Mouse (Mus musculus) neural tube, embryonic 13.5 days (tissue): ENCODE measurements at regions not wholly inside any gene's neighbourhood (a gene's known extent, or its start where the extent isn't known, plus 50 kb on each side); places are given as distances from the start of the nearest gene placed in this dataset.

Source experiments
- ATAC-seq: fragments of 200-750 bp; cut with Nextera tagmentation; 2 replicates; pipeline ENCODE4 v1.8.0; 2017; ENCODE audit warnings: low read depth, mild to moderate bottlenecking, moderate TSS enrichment, moderate library complexity
- H3K27ac ChIP-seq: fragments of 300-500 bp; sonication (generic); replicated peaks from 2 replicates; pipeline ENCODE4 v1.5.1; 2015; ENCODE audit warnings: moderate library complexity, mild to moderate bottlenecking, inconsistent platforms
- H3K27me3 ChIP-seq: fragments of 300-500 bp; sonication (generic); 2 replicates; pipeline ENCODE4 v1.6.1; 2015; ENCODE audit warnings: mild to moderate bottlenecking, inconsistent platforms
- H3K36me3 ChIP-seq: fragments of 300-500 bp; sonication (generic); 2 replicates; pipeline ENCODE4 v1.6.1; 2015; ENCODE audit warnings: mild to moderate bottlenecking, inconsistent platforms
- H3K4me1 ChIP-seq: fragments of 300-500 bp; sonication (generic); replicated peaks from 2 replicates; pipeline ENCODE4 v1.6.1; 2015; ENCODE audit warnings: inconsistent platforms
- H3K4me2 ChIP-seq: fragments of 300-500 bp; sonication (generic); 2 replicates; pipeline ENCODE4 v1.6.1; 2015; ENCODE audit warnings: inconsistent platforms, mild to moderate bottlenecking, moderate library complexity
- H3K4me3 ChIP-seq: fragments of 300-500 bp; sonication (generic); 2 replicates; pipeline ENCODE4 v1.5.1; 2015; ENCODE audit warnings: mild to moderate bottlenecking, inconsistent platforms
- H3K9ac ChIP-seq: fragments of 300-500 bp; sonication (generic); 2 replicates; pipeline ENCODE4 v1.6.1; 2015; ENCODE audit warnings: moderate library complexity, mild to moderate bottlenecking, inconsistent platforms
- H3K9me3 ChIP-seq: fragments of 300-500 bp; sonication (generic); 2 replicates; pipeline ENCODE4 v1.6.1; 2016; ENCODE audit warnings: inconsistent platforms
- WGBS: fragments of 180-500 bp; shearing (Covaris S2); methylation state at CpG from one replicate; pipeline ENCODE4 v1.1.7; 2015; 5-methylcytosine and 5-hydroxymethylcytosine counted together

DNA sequence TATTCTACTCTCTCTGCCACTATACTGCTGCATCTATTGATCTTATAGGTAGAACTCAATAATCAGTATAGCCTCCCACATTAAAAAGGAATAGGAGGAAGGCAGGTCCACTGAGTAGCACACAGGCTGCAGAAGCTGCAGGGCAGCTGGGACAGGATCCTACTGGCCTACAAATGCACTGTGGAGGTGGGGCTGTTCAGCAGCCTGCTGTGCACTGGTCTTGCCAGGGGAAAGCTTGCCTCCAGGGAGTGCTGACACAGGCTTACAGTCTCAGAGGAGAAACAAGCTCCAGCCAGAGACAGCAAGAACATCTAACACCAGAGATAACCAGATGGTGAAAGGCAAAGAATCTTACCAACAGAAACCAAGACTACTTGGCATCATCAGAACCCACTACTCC lies 176.1 kb downstream of the Atp6ap1l start:
- H3K9me3 ChIP-seq, result no peaks in the 10 kb centered on the region
- H3K36me3 ChIP-seq, result no peaks in the 10 kb centered on the region
- no peak overlapping the region for H3K27ac ChIP-seq
- H3K4me1 ChIP-seq, result 0 out of 2 replicates have a peak, but pooled peaks cover under 1% of the 10 kb centered on the region
- no peak overlapping the region for H3K9ac ChIP-seq
- H3K4me3 ChIP-seq, result no peak overlapping the region
- no peaks in the 10 kb centered on the region for H3K27me3 ChIP-seq
- ATAC-seq, result no peak
- H3K4me2 ChIP-seq, result no peak overlapping the region

DNA sequence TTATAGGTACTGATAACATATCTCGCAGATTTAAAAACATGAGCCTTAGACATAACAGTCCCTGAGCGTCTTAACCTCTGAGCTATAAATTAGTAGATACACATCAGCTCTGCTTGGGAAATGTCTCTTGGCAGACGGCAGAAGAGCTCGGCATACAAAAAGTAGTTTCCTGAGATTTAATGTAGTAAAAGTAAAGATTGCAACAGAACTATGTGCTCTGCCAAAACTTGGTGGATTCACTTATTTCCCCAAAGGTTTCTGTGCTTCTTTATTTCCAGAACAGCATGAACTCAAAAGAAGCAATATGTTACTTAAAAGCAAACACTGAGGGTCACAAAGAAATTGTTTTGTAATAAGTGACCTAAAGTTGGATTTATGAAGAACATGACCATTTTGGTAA lies 177.3 kb downstream of the Atp6ap1l start:
- Histone ChIP-seq H3K36me3 (no peaks in the 10 kb centered on the region), H3K9ac (no peak overlapping the region), H3K4me2 (no peak overlapping the region), H3K9me3 (no peaks in the 10 kb centered on the region), H3K27ac (no peak overlapping the region), H3K4me3 (no peak overlapping the region), H3K4me1 (peaks cover 9% of the 10 kb centered on the region; the same call in 1 of the 2 replicates), H3K27me3 (no peaks in the 10 kb centered on the region)
- WGBS, result 74% methylated on average over 4 of the region's 4 CpGs
- no peak for ATAC-seq

DNA sequence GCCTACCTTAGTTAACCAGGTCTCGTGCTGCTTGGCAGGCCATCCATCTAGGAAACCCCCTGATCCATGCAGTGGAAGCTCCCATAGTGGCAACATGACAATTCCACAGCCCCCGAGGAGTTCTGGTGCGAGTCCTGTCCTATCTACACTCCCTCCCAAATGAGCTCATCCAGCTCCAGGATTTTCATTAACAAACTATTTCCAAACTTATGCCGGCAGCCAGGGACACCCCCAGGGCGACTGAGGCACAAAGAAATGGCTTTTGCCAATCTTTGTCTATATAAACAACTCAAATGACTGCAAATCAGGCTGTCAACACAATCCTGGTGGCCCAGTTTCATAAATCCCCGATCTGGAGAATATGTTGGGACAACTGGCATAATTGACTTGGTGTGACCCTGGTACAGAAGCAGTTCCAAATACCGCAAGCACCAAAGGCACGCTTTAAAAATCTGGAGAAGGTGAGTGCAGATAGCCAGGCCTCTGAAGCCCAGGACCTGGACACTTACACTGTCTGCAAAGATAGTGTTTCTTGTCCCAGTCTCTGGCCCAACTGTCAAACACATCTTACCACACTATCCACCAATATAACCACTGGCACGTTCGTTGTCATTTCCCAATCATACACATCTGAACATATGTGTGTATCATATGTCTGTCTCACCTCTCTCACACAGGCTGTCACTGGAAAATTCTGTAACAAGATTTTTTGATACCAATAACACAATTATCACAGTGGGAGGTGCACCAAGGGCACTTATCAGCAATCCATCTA lies 179.9 kb downstream of the Atp6ap1l start:
- Histone ChIP-seq H3K36me3 (no peaks in the 10 kb centered on the region), H3K4me3 (no peak overlapping the region), H3K9me3 (no peaks in the 10 kb centered on the region), H3K27me3 (no peaks in the 10 kb centered on the region), H3K9ac (no peak overlapping the region), H3K4me2 (no peak overlapping the region), H3K4me1 (peaks cover 15% of the 10 kb centered on the region; the same call in 1 of the 2 replicates), H3K27ac (no peak overlapping the region)
- no peak for ATAC-seq
- 87% methylated on average over 10 of the region's 10 CpGs for WGBS

DNA sequence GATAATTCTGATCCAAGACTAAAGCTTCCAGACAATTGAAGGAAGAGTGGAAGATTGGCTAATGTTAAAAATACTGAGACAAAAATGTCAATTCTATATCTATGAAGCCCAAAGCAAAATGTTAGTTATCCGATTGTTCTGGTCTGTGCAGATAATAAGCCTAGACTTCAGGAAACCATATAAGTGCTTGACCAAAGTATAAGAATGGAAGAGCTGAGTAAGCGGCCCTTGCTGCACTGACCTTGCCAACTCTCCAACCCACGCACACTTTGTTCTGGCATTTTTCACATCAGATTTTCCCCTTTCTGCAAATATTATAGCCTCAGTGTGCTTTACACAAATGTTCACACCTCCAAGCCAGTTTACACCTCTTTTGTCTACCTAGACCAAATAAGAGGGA lies 180.6 kb downstream of the Atp6ap1l start:
- ATAC-seq, result no peak
- no peak overlapping the region for H3K9ac ChIP-seq
- H3K36me3 ChIP-seq, result no peaks in the 10 kb centered on the region
- H3K27me3 ChIP-seq, result no peaks in the 10 kb centered on the region
- H3K4me1 ChIP-seq, result peaks cover 15% of the 10 kb centered on the region; the same call in 1 of the 2 replicates
- H3K27ac ChIP-seq, result no peak overlapping the region
- H3K4me3 ChIP-seq, result no peak overlapping the region
- 95% methylated on average over 3 of the region's 3 CpGs for WGBS
- no peak overlapping the region for H3K4me2 ChIP-seq
- H3K9me3 ChIP-seq, result no peaks in the 10 kb centered on the region

DNA sequence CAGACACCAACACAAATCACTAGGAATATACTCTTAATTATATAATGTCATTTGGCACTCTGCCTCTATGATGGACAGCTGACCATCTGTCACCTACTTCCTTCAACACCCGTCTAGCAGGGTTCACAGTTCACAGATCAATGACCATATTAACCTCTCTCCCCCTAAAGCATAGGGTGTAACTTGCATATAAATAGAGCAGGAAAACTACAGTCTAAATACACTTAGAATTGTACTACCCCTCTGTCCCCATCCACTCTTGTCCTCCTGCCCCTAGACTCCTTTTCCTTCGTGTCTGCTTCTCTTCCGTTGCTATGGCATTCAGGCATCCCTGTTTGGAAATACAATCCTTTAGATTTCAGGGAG lies 181.6 kb downstream of the Atp6ap1l start:
- no peaks in the 10 kb centered on the region for H3K36me3 ChIP-seq
- ATAC-seq, result no peak
- no peak overlapping the region for H3K9ac ChIP-seq

DNA sequence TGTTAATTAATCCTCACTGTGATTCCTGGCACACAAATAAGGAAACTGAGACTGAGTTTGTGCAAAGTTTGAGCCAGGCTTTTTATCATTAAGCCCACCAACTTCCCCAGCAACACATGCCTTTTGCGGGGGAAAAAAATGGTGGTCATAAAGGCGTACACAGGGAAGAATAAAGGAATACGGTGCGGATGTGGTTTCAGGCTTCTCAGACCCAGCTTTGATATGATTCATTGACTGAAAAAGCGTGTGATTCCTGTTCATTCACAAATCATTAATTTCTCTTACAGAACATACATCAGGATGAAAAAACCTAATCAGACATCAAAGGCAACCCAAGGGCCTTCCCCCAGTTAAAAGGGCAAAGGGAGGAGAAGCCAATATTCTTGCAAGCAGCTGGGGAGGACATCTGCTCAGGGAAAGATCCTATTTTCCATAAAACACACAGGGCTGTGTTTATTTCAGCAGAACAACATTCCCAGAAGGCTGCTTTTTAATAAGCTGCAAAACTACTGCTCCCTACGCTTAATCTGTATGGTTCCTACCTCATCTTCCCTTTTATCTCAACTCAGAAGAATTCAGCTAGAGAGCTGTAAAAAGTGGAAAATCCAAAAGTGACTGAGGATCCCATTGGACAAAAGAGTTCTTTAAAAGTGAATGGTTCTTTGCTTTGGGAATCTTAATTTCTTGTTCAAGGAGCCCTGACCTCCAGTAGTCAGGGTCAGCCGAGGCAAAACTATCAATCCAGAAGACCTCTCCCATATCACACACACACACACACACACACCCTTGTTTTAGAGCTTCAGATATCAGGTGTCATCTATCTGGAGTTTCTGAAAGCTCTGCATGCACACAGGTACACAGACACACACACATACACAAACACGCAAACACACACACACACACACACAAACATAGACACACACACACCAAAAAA lies 182.3 kb downstream of the Atp6ap1l start:
- no peak for ATAC-seq
- H3K4me2 ChIP-seq, result no peak overlapping the region
- no peak overlapping the region for H3K9ac ChIP-seq
- H3K36me3 ChIP-seq, result no peaks in the 10 kb centered on the region
- H3K4me3 ChIP-seq, result no peak overlapping the region
- WGBS, result 60% methylated on average over 8 of the region's 8 CpGs
- no peaks in the 10 kb centered on the region for H3K9me3 ChIP-seq
- no peaks in the 10 kb centered on the region for H3K27me3 ChIP-seq
- peaks cover 15% of the 10 kb centered on the region; the same call in 1 of the 2 replicates for H3K4me1 ChIP-seq
- H3K27ac ChIP-seq, result no peak overlapping the region

More for the DNA sequence above, 181.6 kb downstream of the Atp6ap1l start:
- Histone ChIP-seq H3K9me3 (no peaks in the 10 kb centered on the region), H3K27ac (no peak overlapping the region), H3K4me3 (no peak overlapping the region), H3K27me3 (no peaks in the 10 kb centered on the region), H3K4me2 (no peak overlapping the region), H3K4me1 (peaks cover 15% of the 10 kb centered on the region; the same call in 1 of the 2 replicates)
- WGBS, result 41% methylated on average over 3 of the region's 3 CpGs

DNA sequence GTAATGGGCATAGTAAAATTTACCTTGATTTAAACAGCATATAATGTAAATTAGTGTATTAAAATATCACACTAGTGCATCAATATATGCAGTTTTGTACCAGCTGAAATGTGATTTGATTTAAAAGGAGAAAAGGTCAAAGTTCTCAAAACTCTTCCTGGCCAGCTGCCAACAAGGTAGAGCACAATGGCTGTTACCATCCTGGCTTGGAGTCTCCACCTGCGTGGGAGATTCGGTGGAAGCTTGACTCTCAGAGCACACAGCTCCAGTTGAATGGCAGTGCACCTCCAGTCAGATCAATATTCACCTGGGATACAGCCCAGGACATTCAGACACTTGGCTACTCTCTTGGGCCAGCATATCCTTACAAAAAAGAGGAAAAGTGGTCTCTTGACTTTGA lies 220.8 kb downstream of the Atp6ap1l start:
- H3K4me3 ChIP-seq, result no peak overlapping the region
- H3K9ac ChIP-seq, result no peak overlapping the region
- H3K4me2 ChIP-seq, result no peak overlapping the region
- no peaks in the 10 kb centered on the region for H3K27me3 ChIP-seq
- ATAC-seq, result no peak
- H3K4me1 ChIP-seq, result no peaks in the 10 kb centered on the region
- no peak overlapping the region for H3K27ac ChIP-seq
- WGBS, result 89% methylated on average over 2 of the region's 2 CpGs
- H3K36me3 ChIP-seq, result no peaks in the 10 kb centered on the region
- no peaks in the 10 kb centered on the region for H3K9me3 ChIP-seq

DNA sequence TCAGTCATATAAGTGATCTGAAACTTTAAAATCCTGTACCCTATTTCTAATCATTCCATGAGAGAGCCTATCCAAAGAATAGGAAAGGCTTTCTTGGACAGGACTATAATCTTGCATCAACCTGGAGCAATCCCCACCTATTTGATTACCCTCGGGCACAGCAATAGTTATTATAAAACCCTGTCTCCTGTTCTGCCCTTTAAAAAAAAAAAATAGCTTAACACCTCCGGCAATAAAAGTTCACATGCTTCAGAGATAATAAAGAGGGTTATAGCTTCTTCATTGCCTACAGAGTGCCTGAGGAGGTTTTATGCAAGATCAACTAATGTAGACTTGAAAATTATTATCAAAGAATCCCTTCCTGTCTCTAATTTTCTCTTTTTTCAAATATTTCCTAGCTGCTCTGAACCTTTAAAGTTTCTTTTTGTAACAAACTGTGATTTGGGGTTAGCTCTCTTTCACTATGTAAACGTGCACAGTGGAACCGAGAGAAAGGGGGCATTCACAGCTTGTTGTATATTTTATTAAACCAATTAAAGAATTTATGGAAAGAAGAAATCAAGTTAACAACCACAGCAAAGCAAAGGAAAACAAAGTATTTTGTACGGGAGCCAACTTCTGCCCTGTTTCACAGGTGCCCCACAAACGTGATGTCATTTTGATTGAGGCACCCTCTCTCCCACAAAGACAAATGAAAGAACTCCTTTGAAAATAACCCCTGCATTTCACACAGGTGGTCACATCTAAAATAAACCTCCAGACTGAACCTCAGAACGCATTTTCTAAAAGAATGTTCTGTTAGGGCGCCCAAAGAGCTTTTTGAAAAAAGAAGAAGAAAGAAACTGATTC lies 225.8 kb downstream of the Atp6ap1l start:
- WGBS, result 60% methylated on average over 8 of the region's 8 CpGs
- ATAC-seq, result no peak

DNA sequence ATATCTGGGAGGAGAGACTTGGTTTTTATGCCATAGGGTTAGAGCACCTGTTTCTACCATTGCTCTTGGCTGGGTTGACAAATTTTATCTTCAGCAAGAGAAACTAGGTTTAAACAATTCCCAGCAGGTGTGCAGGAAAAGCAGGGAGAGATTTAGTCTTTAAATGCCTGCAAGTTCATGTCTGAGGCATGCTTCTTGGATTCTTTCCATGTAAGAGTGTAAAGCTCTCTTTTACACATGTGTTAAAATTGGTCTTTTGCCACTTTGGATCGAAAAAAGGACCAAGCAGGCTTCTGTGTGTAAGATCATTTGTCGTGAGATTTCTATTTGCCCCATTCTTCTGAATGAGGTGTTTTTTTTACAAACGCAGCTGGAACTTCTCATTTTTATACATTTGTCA lies 231.3 kb downstream of the Atp6ap1l start:
- ATAC-seq, result no peak
- H3K4me3 ChIP-seq, result no peak overlapping the region
- no peaks in the 10 kb centered on the region for H3K36me3 ChIP-seq
- no peaks in the 10 kb centered on the region for H3K9me3 ChIP-seq
- 78% methylated on average over 3 of the region's 3 CpGs for WGBS
- no peak overlapping the region for H3K27ac ChIP-seq
- H3K27me3 ChIP-seq, result no peaks in the 10 kb centered on the region
- H3K9ac ChIP-seq, result no peak overlapping the region
- H3K4me2 ChIP-seq, result no peak overlapping the region
- H3K4me1 ChIP-seq, result no peaks in the 10 kb centered on the region

More for the DNA sequence above, 225.8 kb downstream of the Atp6ap1l start:
- H3K9me3 ChIP-seq, result no peaks in the 10 kb centered on the region
- H3K36me3 ChIP-seq, result no peaks in the 10 kb centered on the region
- H3K27me3 ChIP-seq, result no peaks in the 10 kb centered on the region
- H3K9ac ChIP-seq, result no peak overlapping the region
- no peaks in the 10 kb centered on the region for H3K4me1 ChIP-seq
- no peak overlapping the region for H3K4me3 ChIP-seq
- H3K27ac ChIP-seq, result no peak overlapping the region
- no peak overlapping the region for H3K4me2 ChIP-seq

DNA sequence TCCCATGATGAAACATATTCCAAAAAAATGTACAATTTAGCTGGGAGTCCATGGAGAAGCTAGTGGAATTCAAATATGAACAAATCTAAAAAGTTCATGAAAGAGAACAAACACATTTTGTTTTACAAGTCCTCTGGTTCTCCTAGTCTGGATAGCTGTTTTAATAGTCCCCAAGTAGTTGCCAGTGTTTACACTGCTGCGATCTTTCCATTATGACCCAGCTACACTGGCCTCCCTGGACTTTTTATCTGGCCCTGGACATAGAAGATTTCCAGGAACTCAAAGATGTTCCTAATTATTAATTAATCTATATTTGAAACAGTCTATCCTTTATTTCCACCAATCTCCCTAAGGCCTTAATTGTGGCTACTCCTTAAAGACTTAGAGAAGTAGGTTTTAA lies 232.1 kb downstream of the Atp6ap1l start:
- Histone ChIP-seq H3K9me3 (no peaks in the 10 kb centered on the region), H3K27ac (no peak overlapping the region), H3K4me3 (no peak overlapping the region), H3K36me3 (no peaks in the 10 kb centered on the region), H3K4me2 (no peak overlapping the region), H3K4me1 (no peaks in the 10 kb centered on the region), H3K9ac (no peak overlapping the region), H3K27me3 (no peaks in the 10 kb centered on the region)
- 89% methylated on average over 1 of the region's 1 CpGs for WGBS
- ATAC-seq, result no peak

DNA sequence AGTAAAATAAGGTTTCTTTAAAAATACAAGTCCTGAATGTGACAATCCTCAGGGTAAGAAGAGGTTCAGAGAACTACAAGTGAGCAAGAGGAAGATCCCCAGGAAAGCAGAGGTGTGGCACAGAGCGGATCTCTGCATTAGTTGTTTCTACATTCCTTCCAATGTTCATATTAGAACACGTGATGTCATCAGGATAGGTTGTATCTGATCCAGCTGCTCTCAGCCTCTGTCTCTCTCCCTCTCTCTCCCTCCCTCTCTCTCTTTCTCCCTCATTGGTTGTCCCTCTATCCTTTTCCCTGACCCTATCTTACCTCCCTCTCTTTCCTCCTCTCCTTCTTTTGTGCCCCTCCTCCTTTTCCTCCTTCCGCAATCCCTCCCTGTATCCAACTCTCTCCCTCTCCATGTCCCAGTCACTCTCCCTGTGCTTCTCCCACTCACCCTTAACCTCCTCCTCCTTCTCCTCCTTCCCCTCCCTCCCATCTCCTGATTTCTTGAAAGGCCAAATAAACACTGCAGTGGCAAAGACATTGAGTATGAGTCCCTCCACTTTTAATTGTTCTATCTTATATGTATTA lies 243.5 kb downstream of the Atp6ap1l start:
- Histone ChIP-seq H3K27me3 (no peaks in the 10 kb centered on the region), H3K27ac (no peak overlapping the region), H3K9ac (no peak overlapping the region), H3K4me3 (no peak overlapping the region), H3K4me1 (peaks cover 5% of the 10 kb centered on the region; the same call in 1 of the 2 replicates), H3K36me3 (no peaks in the 10 kb centered on the region), H3K9me3 (no peaks in the 10 kb centered on the region), H3K4me2 (no peak overlapping the region)
- ATAC-seq, result no peak
- WGBS, result 65% methylated on average over 3 of the region's 3 CpGs
